Mouse (Mus musculus) layer of hippocampus, adult 8-10 months (tissue): ENCODE measurements around the gene Lims1. TPM values are rescaled to one million over a fixed set of nuclear protein-coding genes. Genes with fewer than 3 reads are reported as not detected.
"Not testable (repeated sequence)": the region's sequence is repeated elsewhere in the genome, so short reads cannot be mapped to it uniquely, and the experiment has no call there.

Experiments
- DNase-seq, 2 experiments: peaks; one replicate each; pipeline ENCODE4 v3.0.0; 2022; ENCODE audit warnings: low spot score in 2 of 2
- total RNA-seq, 4 experiments: library from RNA; stranded (reverse); gene quantifications; 2 replicates each; pipeline ENCODE4 v1.2.4; 2022

Gene Lims1
- total RNA-seq = 10 to 100 TPM; 17.4 to 29.1 (median 23.0) TPM

- peak; percentile 95 to 97 for DNase-seq
Measured at GRCm38 (mm10) chr10:58323028-58323991, at the start of gene Lims1. Lims1 (plus strand) TSS chr10:58323466.

DNA sequence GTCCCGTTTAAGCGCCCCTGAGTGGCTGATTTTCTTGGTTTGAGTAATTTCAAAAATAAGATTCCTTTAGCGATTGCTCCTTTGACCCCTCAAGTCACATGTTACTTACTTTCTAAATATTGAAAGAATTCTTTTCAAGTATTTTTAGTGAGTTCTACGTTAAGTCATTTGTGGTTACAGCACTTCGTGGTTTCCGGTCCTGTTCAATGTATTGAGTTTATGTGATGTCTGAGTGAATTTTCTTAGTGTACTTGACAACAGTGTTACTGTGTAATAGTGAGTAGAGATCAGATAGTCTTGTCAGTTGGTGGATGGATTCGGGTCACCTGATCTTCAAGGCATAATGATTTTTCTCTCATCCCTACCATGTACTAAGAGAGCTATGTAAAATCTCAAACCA, 41.0 kb upstream of the Lims1 start:
- DNase-seq = no peak

DNA sequence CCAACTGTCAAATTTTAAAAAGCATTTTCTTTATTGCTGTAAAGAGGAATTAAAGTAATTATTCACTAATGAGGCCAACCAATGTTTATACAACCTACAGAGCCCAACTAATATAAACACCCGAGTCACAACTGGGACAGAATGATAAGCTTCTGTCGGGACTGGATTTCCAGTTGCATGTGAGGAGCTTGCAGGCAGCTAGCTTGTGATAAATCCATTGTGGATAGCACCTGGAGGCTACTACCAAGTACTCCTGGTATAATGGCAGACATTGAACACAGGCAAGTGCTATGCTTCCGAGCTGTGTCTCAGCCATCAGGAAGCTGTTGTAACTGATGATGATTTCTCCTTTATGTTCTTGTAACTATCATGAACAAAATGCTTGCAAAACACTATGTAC, 32.5 kb upstream of the Lims1 start:
- DNase-seq = no peak

DNA sequence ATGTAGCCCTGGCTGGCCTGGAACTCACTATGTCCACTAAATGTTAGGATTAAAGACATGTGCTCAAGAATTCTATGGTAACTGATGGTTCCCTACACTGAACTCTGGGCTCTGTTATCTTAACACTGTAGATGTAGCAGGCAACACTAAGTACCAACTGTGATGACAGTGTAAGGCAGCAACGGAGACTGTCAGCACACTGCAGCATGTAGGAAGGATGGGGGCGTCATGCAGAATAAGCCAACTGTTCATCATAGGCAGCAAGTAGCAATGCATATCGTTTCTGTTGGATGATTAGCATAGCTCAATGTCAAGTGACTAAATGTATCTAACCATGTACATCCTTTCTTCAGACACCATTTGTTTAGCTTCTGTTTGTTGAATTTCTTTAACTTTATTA, 29.0 kb upstream of the Lims1 start:
- DNase-seq = peak; percentile 35 to 37

DNA sequence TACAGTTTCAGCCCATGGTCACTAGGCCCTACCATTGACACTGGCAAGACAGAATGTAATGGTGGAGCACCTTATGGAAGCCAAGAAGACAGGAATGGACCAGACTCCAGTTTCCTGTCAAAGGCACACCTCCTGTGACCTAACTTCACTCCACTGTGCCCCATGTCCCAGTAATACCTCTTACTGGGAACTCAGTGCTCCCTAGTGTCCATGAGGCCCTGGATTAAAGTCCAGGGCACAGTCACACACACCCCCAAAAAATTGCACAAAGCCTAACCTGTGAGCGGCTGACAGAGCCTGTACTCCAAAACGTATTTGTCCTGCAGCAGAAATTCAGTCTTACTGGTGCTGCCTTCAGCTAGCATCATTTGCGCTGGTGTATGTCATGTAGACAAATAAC, 27.7 kb upstream of the Lims1 start:
- no peak for DNase-seq

- no peak for DNase-seq
Measured at GRCm38 (mm10) chr10:58304996-58305395, 18.3 kb upstream of the Lims1 start.

DNA sequence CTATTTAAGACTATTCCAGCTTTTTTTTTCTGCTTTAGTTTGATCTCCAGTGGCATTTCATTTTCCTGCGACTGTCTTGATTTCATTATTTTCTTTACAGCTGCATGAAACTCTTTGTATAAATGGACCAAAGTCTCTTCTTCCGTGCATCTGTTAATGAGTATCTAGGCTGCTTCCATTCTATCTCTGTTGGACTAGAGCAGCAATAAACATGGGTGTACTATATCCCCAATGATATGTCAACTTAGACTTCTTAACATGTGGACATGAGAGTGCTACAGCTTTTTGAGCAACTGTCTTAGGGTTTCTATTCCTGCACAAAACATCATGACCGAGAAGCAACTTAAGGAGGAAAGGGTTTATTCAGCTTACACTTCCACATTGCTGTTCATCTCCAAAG, 16.4 kb upstream of the Lims1 start:
- no peak for DNase-seq

DNA sequence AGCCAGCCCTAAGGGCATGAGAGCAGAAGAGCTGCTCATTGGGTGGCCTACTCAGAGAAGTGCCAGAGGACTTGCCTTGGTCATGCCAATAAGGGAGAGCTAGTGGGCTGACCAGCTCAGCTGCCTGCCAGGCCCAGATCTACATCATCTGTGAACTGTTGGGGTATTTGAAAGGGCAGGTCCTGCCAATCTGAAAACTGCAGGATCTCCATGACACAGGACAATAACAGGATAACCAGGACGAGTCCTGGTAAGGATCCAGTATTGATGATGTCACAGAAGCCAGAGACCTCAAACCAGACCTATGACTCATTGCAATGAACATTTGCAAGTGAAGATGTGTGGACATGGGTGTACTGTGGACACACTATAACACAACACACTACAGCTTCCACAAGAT, 12.5 kb upstream of the Lims1 start:
- DNase-seq = no peak

GRCm38 (mm10) chr10:58312887-58313286, 10.4 kb upstream of the Lims1 start:
- DNase-seq = no peak

DNA sequence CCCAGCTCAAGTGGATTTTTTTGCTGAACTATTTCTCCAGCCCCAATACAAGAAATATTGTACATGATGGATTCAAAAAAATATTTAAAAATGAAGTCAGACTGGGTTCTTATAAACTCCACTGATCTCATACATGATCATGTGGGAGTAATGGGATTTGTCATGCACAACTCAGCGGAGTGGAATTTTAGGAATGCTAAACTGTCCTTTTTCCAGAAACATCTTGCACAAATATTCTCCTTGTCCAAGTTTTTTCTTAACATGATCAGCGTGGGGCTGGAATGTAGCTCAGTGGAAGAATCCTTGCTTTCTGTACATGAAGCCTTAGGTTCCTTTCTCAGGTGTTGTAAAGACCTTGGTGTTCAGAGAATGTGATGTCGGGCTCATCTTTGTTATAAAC, 2.4 kb upstream of the Lims1 start:
- no peak for DNase-seq

GRCm38 (mm10) chr10:58322361-58323027, 772 bp upstream of the Lims1 start:
- DNase-seq = no peak

DNA sequence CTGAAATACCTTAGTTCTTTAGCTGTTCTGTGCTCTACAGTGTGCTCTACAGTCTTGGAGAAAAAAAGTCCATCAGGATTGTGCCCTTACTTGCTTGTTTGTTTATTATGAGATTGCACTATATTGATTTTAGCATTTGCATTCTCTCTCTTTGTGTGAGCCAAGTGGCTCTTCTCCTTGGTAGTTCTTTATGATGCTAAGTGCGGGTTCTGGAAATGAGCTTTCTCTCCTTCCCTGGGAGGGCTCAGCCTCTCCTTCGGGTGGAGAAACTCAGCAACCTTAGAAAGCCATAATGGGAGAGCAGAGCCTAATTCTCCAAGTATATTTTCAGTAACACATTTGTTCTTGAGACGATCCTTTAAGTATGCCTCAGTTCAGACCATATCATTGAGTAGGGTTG, 3.0 kb downstream of the Lims1 start:
- no peak for DNase-seq

DNA sequence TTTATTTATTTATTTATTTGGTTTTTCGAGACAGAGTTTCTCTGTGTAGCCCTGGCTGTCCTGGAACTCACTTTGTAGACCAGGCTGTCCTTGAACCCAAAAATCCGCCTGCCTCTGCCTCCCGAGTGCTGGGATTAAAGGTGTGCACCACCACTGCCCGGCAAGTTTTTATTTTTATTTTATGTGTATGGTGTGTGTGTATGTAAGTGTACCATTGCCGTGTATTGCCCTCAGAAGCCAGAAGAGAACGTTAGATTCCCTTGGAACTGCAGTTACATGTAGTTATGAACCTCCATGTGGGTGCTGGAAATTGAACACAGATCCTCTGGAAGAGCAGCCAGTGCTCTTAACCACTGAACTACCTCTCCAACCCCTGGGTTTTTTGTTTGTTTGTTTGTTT, 4.6 kb downstream of the Lims1 start:
- not testable (repeated sequence) for DNase-seq

- no peak for DNase-seq
Measured at GRCm38 (mm10) chr10:58328517-58329108, 5.3 kb downstream of the Lims1 start.

DNA sequence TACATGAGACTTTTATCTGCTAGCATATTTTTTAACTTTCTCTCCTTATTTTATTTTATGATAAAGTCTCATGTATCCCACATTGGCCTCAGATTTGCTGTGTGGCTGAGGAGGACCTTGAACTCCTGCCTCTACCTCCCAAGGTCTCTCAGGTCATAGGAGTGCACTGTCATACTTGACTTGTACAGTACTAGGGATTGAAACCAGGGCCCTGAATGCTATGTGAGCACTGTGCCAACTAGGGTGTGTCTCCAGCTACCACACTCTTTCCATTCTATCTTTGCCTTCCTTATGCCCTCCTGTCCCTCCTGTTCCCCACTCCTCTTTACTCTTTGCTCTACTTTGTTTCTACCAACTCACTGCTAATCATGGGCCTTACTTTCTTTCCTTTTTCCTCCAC, 7.4 kb downstream of the Lims1 start:
- DNase-seq = no peak

DNA sequence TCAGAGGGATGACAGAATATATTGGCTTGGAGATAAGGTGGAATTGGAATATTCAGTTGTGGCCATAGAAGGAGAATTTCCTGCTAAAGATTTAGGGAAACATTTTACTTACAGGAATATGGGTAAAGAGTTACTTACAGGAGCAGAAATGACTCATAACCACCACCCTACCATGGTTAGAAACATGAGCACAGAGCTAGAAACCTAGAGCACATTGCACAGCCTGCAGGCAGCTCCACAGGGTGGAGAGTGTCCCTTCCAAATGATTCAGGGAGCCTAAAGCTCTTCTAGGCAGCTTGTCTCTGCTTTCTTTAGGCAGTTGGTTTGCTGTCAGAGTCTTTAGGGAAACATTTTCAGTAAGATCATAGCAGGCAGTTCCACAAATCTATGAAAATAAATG, 8.5 kb downstream of the Lims1 start:
- DNase-seq = no peak

- DNase-seq = no peak
Measured at GRCm38 (mm10) chr10:58333414-58333813, 10.1 kb downstream of the Lims1 start.

GRCm38 (mm10) chr10:58336156-58336555, 12.9 kb downstream of the Lims1 start:
- no peak for DNase-seq

- DNase-seq = not testable (repeated sequence)
Measured at GRCm38 (mm10) chr10:58337091-58337490, 13.8 kb downstream of the Lims1 start.

DNA sequence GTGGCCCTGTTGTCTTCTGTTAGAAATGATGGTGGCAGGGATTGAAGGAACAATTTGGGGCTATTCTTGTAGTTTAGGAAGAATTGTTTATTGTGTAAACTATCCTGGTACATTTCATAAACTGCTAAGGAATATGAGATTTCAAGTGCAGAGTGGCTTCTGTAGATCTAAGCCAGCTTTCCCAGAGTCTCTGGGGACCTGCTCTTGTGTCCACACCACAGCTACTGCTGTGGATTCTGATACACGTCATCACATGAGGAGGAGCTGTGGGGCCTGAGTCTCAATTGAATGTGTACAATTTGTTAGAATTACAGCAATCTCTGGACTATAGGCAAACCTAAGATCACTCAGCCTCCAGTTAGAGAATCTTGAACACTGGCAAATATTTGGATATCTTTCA, 15.3 kb downstream of the Lims1 start:
- DNase-seq = no peak

DNA sequence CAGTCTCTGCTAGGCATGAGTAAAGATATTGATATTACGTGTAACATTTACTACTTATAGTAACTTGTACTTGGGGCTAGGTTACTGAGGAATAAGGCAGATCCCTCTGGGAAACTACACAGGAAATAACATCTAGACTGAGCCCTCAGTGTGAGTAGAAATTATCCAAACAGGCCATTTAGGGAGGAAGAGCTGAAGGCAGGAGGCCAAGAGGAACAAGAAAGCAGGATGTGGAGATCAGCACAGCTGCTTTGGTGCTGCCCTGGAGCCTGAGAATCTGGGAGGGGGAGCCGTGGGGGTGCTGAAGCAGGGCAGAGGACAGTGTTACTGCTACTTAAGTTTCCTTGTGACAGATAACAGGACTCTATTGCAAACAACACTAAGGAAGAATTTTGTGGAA, 18.4 kb downstream of the Lims1 start:
- no peak for DNase-seq

DNA sequence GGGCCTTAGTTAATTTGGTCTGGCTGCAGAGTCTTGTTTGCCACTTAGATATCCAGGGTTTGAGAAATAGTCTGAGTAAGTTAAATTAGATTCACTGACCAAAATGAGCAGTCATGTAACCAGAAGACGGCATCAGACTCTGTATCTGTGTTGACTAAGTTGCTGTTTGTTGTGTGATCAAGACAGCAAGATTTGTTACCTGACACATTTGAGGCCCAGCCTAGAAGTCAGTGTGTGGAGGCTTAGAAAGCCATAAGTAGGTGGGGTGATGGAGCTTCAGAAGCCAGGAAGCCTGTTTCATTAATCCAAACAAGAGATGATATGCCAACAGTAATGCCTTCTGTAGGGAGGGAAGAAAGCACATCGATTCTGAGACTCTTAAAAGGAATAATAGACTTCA, 18.9 kb downstream of the Lims1 start:
- no peak for DNase-seq
